Mouse (Mus musculus): Measurements from ENCODE around the gene Arl5c. TPM values are rescaled to one million over a fixed set of nuclear protein-coding genes. Genes with fewer than 3 reads are reported as not detected.

Arl5c gene
- total RNA-seq, 4 experiments from 2014 or later = 0.22 to 0.87 (median 0.45) TPM

Small RNA genes within 50 kb of the gene (microRNA-seq; reads per million reads assigned to microRNA genes)
- gene Gm22461 (not detected), gene Gm27597 (not detected)

Other genes with a start within 250 kb of the Arl5c start
- gene Cwc25, start 229.6 kb downstream of the Arl5c start, total RNA-seq (2022) = 1 to 10 TPM; 6.1 to 7.1 (median 6.3) TPM
- gene 1700001P01Rik, start 220.3 kb downstream of the Arl5c start, total RNA-seq (2022) = not detected
- 100 to 1,000 TPM; 425 to 610 (median 521) TPM for gene Rpl23, start 213.7 kb downstream of the Arl5c start, total RNA-seq (2022)
- 10 to 100 TPM; 20.1 to 32.0 (median 25.8) TPM for gene Lasp1, start 197.2 kb downstream of the Arl5c start, total RNA-seq (2022)
- gene B230217C12Rik, start 155.4 kb downstream of the Arl5c start, total RNA-seq (2022) = 1 to 10 TPM in 1 of 4 experiments, under 1 TPM in 3; 0.22 to 1.7 (median 0.51) TPM
- gene Fbxo47, start 112.0 kb downstream of the Arl5c start, total RNA-seq (2022) = under 1 TPM; 0.28 to 0.56 (median 0.31) TPM
- gene Plxdc1, start 9.7 kb downstream of the Arl5c start, total RNA-seq (2022) = 1 to 10 TPM; 2.7 to 4.5 (median 3.4) TPM
- gene Cacnb1, start 26.9 kb upstream of the Arl5c start, total RNA-seq (2022) = 1 to 10 TPM; 6.2 to 8.5 (median 6.5) TPM
- 100 to 1,000 TPM; 503 to 616 (median 589) TPM for gene Rpl19, start 30.5 kb upstream of the Arl5c start, total RNA-seq (2022)
- under 1 TPM; 0.16 to 0.23 (median 0.19) TPM for gene Stac2, start 57.3 kb upstream of the Arl5c start, total RNA-seq (2022)
- gene Fbxl20, start 154.2 kb upstream of the Arl5c start, total RNA-seq (2022) = 10 to 100 TPM; 16.6 to 22.3 (median 18.8) TPM
- gene Med1, start 197.1 kb upstream of the Arl5c start, total RNA-seq (2022) = 10 to 100 TPM; 40.4 to 41.8 (median 41.2) TPM
- gene Cdk12, start 206.9 kb upstream of the Arl5c start, total RNA-seq (2022) = 10 to 100 TPM; 20.1 to 22.5 (median 21.8) TPM

All from heart, adult 8-10 months (tissue).